Mouse (Mus musculus): Measurements from ENCODE around the gene Bmf.

DNA sequence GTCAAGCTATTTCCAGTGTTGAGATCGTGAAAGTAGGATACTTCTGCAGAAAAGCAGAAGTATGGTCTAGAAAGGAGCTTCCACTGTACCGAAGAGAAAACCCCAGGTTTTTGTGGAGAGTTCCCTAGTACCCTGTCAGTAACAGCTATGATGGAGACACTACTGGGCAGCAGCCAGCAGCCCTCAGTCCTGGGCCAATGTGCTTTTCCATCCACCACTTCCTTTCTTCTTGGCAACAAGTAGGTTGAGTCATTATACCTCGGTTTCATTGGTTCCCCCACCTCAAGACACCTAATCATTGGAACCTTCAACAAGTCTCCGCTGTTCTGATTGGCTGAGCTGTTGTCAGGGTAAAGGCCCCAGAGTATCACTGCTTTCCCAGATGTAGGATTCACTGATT lies 41.6 kb upstream of the Bmf start:
- no peak for TF ChIP-seq CTCF (IDR thresholded peaks at IDR 0.05; ENCODE audit: borderline replicate concordance, insufficient read depth, low read length)
- TF ChIP-seq POLR2A (IDR thresholded peaks at IDR 0.05; ENCODE audit: low read depth, low read length): no peak

Measured in embryonic fibroblast, embryonic 13.5 days (primary cell).